Mouse (Mus musculus) midbrain, embryonic 16.5 days (tissue): ENCODE results near the gene Arhgap15. TPM values are rescaled to one million over a fixed set of nuclear protein-coding genes. Genes with fewer than 3 reads are reported as not detected.
A peak's percentile ranks its signal among the peaks of the same experiment; 100 is the strongest.
"Not testable (repeated sequence)": the region's sequence is repeated elsewhere in the genome, so short reads cannot be mapped to it uniquely, and the experiment has no call there.

Experiments
- ATAC-seq: fragments of 200-750 bp; cut with Nextera tagmentation; 2 replicates; pipeline ENCODE4 v1.8.0; 2017; ENCODE audit warnings: moderate TSS enrichment
- H3K27ac ChIP-seq: fragments of 300-500 bp; sonication (generic); 2 replicates; pipeline ENCODE4 v1.5.1; 2014; ENCODE audit warnings: mild to moderate bottlenecking, low read length, mixed read lengths
- H3K27me3 ChIP-seq: fragments of 300-500 bp; sonication (generic); 2 replicates; pipeline ENCODE4 v1.6.1; 2014; ENCODE audit warnings: low read depth, low read length, mixed read lengths; ENCODE audit not compliant: control insufficient read depth, insufficient read depth
- H3K36me3 ChIP-seq: fragments of 300-500 bp; sonication (generic); 2 replicates; pipeline ENCODE4 v1.6.1; 2014; ENCODE audit warnings: mild to moderate bottlenecking, low read length, moderate library complexity, mixed read lengths; ENCODE audit not compliant: control insufficient read depth, insufficient read depth
- H3K4me1 ChIP-seq: fragments of 300-500 bp; sonication (generic); 2 replicates; pipeline ENCODE4 v1.6.1; 2014; ENCODE audit warnings: mild to moderate bottlenecking, low read length, mixed read lengths; ENCODE audit not compliant: control insufficient read depth, insufficient read depth
- H3K4me2 ChIP-seq: fragments of 300-500 bp; sonication (generic); 2 replicates; pipeline ENCODE4 v1.6.1; 2014; ENCODE audit warnings: mild to moderate bottlenecking, low read length, mixed read lengths
- H3K4me3 ChIP-seq: fragments of 300-500 bp; sonication (generic); 2 replicates; pipeline ENCODE4 v1.5.1; 2014; ENCODE audit warnings: low read depth, mild to moderate bottlenecking, low read length, moderate library complexity, mixed read lengths
- H3K9ac ChIP-seq: fragments of 300-500 bp; sonication (generic); 2 replicates; pipeline ENCODE4 v1.6.1; 2014; ENCODE audit warnings: low read depth, low read length, mixed read lengths
- H3K9me3 ChIP-seq: fragments of 300-500 bp; sonication (generic); replicated peaks from 2 replicates; pipeline ENCODE4 v1.6.1; 2014; ENCODE audit warnings: mild to moderate bottlenecking, low read length, mixed read lengths; ENCODE audit not compliant: control insufficient read depth, poor library complexity, severe bottlenecking
- WGBS: fragments of 180-500 bp; shearing (Covaris S2); extraction: QIAGEN DNeasy Blood & Tissue Kit; methylation state at CpG from one replicate; pipeline ENCODE4 v1.1.7; 2014; 5-methylcytosine and 5-hydroxymethylcytosine counted together
- polyA plus RNA-seq: library from polyadenylated mRNA; unstranded; fragments of >200 nt; fragmentation: Nextera tagmentation; extraction: Ambion mirVana; gene quantifications from 2 replicates; pipeline ENCODE4 v1.2.1, GENCODE M21; 2015

Arhgap15 gene
- polyA plus RNA-seq, result 0.77 and 1.1 TPM in 2 replicates

DNA sequence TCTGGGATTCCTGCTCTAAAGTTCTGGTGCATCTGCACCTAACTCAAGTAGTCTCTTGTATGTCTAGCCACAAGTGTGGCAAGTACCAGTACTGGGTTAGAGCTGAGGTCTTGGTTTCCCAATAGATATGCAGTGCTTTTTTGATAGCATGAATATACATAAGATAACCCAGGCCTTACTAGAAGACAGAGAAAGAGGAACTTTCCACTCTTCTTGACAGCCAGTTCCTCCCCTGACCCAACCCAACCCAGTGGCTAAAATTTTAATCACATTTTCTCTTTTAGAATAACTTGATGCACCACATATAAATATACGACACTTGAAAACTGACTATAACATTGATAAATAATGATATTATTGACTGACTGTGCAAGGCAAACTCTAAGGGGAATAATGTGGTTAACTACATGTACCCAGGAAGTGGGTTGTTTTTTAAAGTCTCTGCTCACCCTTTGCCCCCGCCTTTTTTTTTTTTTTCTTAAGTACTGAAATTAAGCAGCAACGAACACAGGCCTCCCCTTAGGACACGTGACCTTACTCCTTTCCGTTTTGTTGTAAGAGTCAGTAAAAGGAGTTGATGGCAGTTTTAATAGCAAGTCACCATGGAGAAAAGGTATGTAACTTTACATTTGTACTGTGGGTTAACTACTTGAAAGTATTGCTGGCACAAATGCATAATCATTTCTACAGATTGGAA is at the start of gene Arhgap15:
Gene Arhgap15 (plus strand): TSS at position 538 of the 697 bp plus-strand sequence.
- Histone ChIP-seq H3K27ac (no peak within 1 kb of the TSS), H3K4me2 (no peak within 1 kb of the TSS), H3K27me3 (no peaks in the 10 kb centered on the region), H3K9ac (no peak within 1 kb of the TSS), H3K4me3 (no peak within 1 kb of the TSS), H3K36me3 (no peaks in the 10 kb centered on the region), H3K9me3 (no peaks in the 10 kb centered on the region), H3K4me1 (no peaks in the 10 kb centered on the region)
- ATAC-seq, result no peak
- 89% methylated on average over 5 of the region's 5 CpGs for WGBS

DNA sequence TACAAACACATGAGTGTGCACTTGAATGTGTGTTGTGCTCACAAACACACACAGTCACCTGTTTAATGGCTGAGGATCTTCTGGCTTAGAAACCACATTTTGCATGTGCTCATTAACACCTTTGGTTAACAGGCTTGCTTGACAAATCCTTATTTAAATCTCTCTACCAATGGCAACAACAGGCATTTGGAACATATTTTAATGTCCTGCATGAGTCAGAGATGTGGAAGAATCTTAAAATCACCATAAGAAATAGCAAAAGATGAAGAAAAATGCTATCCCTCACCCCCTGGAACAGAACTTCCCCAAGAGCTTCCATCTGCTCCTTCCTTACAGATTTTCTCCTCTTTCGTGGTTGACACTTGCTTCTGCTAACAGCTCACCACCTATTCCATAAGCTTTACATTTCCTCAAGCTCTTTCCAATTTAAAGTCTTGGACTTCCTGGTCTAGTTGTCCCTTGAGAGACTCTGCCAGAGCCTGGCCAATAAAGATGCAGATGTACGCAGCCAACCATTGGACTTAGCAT is 35.9 kb upstream of the Arhgap15 start:
- WGBS, result 96% methylated on average over 2 of the region's 2 CpGs
- no peak for ATAC-seq
- H3K27me3 ChIP-seq, result no peaks in the 10 kb centered on the region
- no peak overlapping the region for H3K27ac ChIP-seq
- no peak overlapping the region for H3K9ac ChIP-seq
- no peak overlapping the region for H3K4me3 ChIP-seq
- no peaks in the 10 kb centered on the region for H3K4me1 ChIP-seq
- H3K4me2 ChIP-seq, result no peak overlapping the region
- no peaks in the 10 kb centered on the region for H3K9me3 ChIP-seq
- no peaks in the 10 kb centered on the region for H3K36me3 ChIP-seq

DNA sequence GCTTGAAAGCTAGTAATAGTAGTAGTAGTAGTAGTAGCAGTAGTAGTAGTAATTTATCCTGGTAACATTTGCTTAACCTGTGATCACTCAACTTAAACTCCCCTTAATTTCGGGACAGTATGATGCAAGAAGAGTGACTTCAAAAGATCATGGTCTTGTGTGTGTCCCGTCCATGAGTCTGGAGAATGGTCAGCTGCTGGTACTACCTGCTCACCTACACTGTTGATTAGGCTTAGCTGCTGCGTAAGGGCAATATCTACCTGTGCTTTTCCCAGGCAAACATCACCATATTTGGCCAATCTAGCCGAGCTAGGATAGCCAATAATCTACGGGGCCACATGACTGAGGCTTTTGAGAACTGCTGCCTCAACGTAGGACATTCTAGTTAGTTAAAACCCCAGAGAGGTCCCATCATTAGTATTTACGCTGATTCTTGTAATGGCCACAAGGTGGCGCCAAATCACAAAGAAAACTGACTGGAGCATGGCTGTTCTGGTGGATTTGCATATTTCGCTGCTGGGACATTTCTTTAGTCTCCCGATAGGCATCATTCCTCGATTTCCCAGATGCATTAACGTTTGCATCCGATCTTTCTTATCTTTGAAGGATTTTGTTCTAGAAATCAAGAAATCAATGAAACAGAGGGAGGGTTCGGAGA is 26.0 kb upstream of the Arhgap15 start:
- no peak overlapping the region for H3K27ac ChIP-seq
- peak overlapping the region; percentile 28 for H3K4me3 ChIP-seq
- H3K4me2 ChIP-seq, result peak overlapping the region; percentile 50
- H3K9ac ChIP-seq, result peak overlapping the region; percentile 49
- H3K36me3 ChIP-seq, result no peaks in the 10 kb centered on the region
- no peaks in the 10 kb centered on the region for H3K9me3 ChIP-seq
- H3K4me1 ChIP-seq, result no peaks in the 10 kb centered on the region
- ATAC-seq, result peak; percentile 91
- 18% methylated on average over 14 of the region's 14 CpGs for WGBS
- no peaks in the 10 kb centered on the region for H3K27me3 ChIP-seq

DNA sequence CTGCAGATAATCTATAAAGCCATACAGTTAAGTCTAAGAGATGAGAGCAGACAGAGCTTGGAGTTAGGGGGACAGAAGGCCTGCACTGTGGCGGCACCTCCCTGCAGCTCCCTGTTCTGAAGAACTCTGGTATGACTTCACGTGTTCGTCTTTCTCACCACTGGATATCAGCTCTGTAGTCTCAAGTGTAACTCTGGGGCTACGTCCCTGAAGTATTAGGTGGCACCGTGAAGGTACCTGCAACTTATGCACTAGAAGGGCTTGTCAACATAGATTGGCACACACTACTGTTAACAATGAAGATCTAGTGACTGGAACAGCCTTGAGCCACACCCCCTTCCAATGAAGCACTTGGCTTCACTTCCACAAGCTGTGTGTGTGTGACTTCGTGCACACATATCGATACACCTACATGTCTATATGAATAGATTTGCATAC is 25.5 kb upstream of the Arhgap15 start:
- Histone ChIP-seq H3K4me3 (peak overlapping the region; percentile 28), H3K27ac (no peak overlapping the region), H3K36me3 (no peaks in the 10 kb centered on the region), H3K4me2 (peak overlapping the region; percentile 50), H3K9me3 (no peaks in the 10 kb centered on the region), H3K4me1 (no peaks in the 10 kb centered on the region), H3K27me3 (no peaks in the 10 kb centered on the region), H3K9ac (peak overlapping the region; percentile 49)
- ATAC-seq, result peak; percentile 86
- WGBS, result 54% methylated on average over 7 of the region's 7 CpGs

DNA sequence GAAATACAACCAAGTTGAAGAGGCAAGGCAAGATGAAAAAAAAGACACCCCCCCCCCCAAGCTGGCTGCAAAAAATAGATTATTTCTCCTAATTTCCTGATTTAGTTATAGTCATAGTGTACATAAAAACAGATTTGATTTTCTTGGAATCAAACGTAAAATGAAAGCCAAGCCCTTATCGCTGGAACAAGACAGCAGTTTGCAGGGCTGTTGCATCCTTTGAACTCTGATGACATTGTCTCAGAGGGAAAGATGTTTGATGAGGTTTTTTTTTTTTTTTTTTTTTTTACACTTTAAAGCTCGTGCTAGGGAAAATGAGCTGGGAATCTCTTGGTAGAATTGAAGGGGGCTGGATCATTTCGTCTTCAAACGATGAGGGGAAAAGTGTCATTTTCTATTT is 21.4 kb upstream of the Arhgap15 start:
- no peak overlapping the region for H3K4me3 ChIP-seq
- no peak overlapping the region for H3K9ac ChIP-seq
- WGBS, result 70% methylated on average over 5 of the region's 5 CpGs
- no peaks in the 10 kb centered on the region for H3K9me3 ChIP-seq
- no peaks in the 10 kb centered on the region for H3K36me3 ChIP-seq
- H3K4me2 ChIP-seq, result no peak overlapping the region
- ATAC-seq, result no peak
- no peaks in the 10 kb centered on the region for H3K27me3 ChIP-seq
- H3K4me1 ChIP-seq, result no peaks in the 10 kb centered on the region
- H3K27ac ChIP-seq, result no peak overlapping the region

DNA sequence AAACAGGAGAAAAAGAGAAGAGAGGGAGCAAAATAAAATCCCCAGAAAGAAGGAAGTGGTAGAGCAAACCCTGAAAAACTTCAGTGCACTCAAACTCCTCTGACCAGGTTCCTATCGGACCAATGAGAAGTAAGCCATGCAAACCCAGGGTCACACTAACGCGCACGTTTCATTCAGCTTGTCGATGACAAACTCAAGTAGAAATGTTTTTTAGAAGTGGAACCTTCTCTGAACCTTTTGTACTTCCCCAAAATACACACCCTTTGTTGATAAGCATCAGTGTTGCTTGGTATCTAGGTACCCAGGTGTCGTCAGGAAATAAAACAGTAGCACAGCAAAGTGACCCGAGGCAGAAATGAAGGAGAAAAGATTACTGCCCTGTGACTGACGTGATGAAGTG is 20.9 kb upstream of the Arhgap15 start:
- H3K4me3 ChIP-seq, result no peak overlapping the region
- H3K9me3 ChIP-seq, result no peaks in the 10 kb centered on the region
- H3K27me3 ChIP-seq, result no peaks in the 10 kb centered on the region
- H3K9ac ChIP-seq, result no peak overlapping the region
- ATAC-seq, result no peak
- no peak overlapping the region for H3K4me2 ChIP-seq
- H3K4me1 ChIP-seq, result no peaks in the 10 kb centered on the region
- no peaks in the 10 kb centered on the region for H3K36me3 ChIP-seq
- H3K27ac ChIP-seq, result no peak overlapping the region
- 88% methylated on average over 8 of the region's 8 CpGs for WGBS

DNA sequence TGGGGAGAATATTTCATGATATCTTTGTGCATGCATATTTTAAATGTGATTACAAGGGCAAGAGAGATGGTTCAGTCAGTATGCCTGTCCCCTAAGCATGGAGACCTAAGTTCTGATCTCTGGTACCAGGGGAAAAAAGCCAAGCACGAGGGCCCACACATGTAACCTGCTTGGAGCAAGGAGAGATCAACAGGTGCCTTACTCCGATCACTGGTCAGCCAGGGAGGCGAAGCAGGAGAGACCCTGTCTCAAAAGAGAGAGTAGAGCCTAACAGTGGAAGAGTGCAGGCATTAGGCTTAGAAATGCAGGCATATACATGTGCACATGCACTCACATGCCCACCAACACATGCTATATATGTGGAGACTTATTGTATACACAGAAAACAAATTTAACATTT is 19.8 kb upstream of the Arhgap15 start:
- WGBS, result 92% methylated on average over 3 of the region's 3 CpGs
- no peaks in the 10 kb centered on the region for H3K4me1 ChIP-seq

DNA sequence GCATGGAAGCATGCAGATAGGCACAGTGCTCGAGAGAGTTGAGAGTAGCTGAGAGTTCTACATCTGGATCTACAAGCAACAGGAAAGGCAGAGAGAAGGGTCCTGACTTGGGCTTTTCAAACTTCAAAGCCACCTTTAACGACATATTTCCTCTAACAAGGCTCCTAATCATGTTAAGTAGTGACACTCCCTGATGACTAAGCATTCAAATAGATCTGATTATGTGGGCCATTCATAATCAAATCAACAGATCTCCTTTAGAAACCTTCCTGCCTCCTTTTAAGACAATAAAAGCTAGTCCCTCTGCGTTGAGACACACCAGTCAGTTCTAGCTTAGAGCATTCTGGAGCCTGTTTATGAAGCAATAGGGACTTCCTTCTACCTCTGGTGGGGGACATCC is 16.2 kb upstream of the Arhgap15 start:
- Histone ChIP-seq H3K4me2 (no peak overlapping the region), H3K4me3 (no peak overlapping the region), H3K27me3 (no peaks in the 10 kb centered on the region), H3K9ac (no peak overlapping the region), H3K9me3 (no peaks in the 10 kb centered on the region), H3K27ac (no peak overlapping the region), H3K36me3 (no peaks in the 10 kb centered on the region), H3K4me1 (no peaks in the 10 kb centered on the region)
- ATAC-seq, result no peak
- 48% methylated on average over 3 of the region's 3 CpGs for WGBS

More for the DNA sequence above, 19.8 kb upstream of the Arhgap15 start:
- H3K4me3 ChIP-seq, result no peak overlapping the region
- no peak overlapping the region for H3K9ac ChIP-seq
- H3K27ac ChIP-seq, result no peak overlapping the region
- H3K9me3 ChIP-seq, result no peaks in the 10 kb centered on the region
- H3K27me3 ChIP-seq, result no peaks in the 10 kb centered on the region
- ATAC-seq, result no peak
- H3K4me2 ChIP-seq, result no peak overlapping the region
- no peaks in the 10 kb centered on the region for H3K36me3 ChIP-seq

DNA sequence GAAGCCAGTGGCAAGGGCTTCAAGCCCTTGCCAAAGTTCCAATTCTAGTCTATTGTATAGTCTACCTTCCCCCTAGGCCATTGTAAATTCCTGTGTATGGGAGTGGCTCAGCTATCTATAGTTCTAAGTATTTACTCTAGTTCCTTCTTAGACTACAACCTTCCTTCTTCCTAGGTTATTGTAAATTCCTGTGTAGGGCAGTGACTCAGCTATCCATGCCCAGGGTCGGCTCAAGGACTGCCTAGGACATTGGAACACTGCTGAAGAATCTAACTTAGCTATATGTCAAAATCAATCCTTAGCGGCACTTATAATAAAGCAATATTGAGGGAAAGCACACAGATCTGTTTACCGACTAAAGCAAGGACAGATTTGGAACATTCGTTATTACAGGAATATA is 13.6 kb upstream of the Arhgap15 start:
- not testable (repeated sequence) for H3K36me3 ChIP-seq, H3K4me2 ChIP-seq, H3K27ac ChIP-seq, H3K4me1 ChIP-seq, H3K9ac ChIP-seq, H3K9me3 ChIP-seq, H3K27me3 ChIP-seq, H3K4me3 ChIP-seq, ATAC-seq
- 97% methylated on average over 4 of the region's 4 CpGs for WGBS
